Mouse (Mus musculus) layer of hippocampus, postnatal 10 days (tissue): ENCODE data around the gene Ccnd3. TPM values are rescaled to one million over a fixed set of nuclear protein-coding genes. Genes with fewer than 3 reads are reported as not detected.
"Not testable (repeated sequence)": the region's sequence is repeated elsewhere in the genome, so short reads cannot be mapped to it uniquely, and the experiment has no call there.

ENCODE experiments used
- DNase-seq, 2 experiments: peaks; one replicate each; pipeline ENCODE4 v3.0.0; 2021; ENCODE audit warnings: low spot score in 2 of 2
- total RNA-seq, 2 experiments: library from RNA; stranded (reverse); gene quantifications; 2 replicates each; pipeline ENCODE4 v1.2.3; 2021

Gene Ccnd3
- total RNA-seq, 2 experiments from 2014 or later: 34.7 to 39.6 TPM

DNA sequence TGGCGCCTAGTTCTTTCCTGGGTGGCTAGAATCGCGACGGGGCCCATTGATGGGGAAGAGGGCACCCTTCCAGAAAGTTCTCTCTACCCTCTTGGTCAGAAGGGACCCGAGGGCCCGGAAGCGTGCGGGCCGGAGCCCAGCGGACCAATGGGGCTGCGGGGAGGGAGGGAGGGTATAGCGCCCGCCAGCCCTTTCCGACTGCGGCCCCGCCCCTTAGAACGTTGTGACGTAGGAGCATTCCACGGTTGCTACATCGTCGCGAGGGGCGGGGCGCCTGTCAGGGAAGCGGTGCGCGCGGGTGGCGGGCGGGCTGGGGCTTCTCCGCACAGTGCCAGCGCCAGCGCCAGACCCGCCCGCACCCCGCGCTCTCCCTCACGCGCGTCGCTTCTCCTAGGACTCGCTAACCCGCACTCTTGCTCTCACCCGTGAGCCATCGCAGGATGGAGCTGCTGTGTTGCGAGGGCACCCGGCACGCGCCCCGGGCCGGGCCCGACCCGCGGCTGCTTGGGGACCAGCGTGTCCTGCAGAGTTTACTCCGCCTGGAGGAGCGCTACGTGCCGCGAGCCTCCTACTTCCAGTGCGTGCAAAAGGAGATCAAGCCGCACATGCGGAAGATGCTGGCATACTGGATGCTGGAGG is 88.5 kb downstream of the Ccnd3 start:
- DNase-seq: peak; percentile 90 to 93

DNA sequence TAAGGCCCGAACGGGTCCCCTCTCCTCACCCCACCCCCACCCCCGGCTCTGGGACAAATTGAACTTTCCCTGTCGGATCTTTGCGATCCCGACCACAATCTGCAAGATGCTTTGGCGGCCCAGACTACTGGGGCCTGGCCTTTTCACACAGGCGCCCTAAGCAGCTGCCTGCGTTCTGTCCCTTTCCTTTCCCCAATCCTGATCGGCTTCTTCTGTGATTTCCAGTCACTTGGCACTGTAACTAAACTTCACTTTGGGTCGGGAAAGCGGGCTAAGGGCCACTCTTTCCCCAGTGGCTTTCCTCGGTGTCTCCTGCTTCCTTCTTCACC is 89.0 kb downstream of the Ccnd3 start:
- DNase-seq: peak in 1 of 2 experiments; percentile 50

DNA sequence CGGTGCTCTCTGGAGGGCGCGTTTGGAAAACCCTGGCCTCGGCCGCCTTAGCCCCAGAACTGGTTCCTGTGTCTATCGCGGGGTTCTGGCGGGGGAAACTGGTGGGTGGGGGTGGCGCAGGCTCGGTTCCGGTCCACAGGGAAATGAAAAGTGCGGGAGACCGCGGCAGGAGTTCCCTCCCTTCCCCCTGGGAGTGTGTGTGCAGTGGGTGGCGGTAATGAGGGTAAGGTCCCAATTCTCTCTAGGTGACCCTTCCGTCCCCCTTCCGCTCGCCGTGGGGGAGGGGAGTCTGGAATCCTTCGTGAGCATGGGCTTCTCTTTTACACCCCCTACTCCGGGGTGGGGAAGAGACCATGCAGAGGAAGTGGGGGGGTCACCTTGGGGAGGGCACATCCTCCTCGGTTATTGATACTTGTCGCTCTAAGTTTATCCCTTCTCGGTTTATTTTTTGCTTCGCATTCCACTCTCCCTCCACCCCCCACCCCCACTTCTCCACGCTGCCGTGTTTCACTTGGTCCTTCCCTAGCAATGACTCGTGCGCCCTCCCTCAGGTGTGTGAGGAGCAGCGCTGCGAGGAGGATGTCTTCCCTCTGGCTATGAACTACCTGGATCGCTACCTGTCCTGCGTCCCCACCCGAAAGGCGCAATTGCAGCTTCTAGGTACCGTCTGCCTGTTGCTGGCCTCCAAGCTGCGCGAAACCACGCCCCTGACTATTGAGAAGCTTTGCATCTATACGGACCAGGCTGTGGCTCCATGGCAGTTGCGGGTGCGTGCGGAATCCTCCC is 89.5 kb downstream of the Ccnd3 start:
- no peak for DNase-seq

DNA sequence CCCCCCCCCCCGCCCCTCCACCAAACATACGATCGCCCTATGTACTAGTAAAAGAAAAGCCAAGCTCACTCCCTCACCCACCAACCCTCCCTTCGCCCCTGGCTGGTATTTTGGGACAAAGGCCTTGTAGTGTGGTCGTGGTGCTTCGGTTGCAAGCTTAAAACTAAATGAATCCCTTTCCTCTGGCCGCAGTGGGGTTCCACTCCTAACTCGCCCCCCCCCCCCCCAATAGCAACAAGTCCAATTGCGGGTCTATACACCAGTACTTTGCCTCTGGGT is 90.1 kb downstream of the Ccnd3 start:
- no peak for DNase-seq

DNA sequence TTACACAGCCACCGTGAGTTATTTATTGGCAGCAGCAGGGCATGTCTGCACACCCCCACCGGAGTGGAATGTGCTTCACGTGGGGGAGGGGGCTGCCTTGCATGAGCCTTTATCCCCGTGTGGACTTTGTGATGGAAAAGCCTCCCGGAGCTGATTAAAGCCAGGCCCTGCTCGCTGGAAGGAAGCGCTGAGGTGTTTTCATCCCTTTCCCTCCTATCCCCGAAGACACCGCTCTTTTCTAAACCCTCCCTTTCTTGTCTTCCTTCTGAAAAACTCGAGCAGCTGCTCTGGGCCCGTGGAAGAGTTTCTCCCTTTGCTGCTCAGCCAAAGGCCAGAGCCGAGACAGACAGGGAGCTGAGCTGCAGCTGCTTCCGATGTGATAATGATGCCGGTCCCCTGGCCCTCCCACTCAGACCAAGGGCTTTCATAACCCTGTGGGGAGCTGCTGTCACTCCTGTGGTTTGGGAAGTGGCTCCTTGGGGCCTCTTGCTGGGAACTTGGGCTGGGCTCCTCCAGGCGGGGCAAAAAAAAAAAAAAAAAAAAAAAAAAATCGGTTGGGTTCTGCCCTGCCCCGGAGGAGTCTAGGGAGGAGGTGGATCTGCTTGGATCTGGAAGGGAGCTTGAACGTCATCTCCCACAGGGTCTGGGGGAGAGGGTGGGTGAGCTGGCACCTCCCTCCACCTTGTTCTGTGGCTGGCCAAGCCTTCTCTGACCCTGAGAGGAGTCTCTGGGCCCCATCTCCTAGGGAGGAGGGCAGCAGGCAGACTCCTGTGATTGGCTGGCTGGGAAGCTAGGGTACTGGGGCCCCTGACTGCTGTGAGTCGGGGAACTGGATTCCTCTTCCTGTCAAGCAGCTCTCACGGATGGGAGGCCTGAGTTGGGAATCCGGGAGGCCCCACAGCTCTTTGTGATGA is 90.7 kb downstream of the Ccnd3 start:
- DNase-seq: peak in 1 of 2 experiments; percentile 41

DNA sequence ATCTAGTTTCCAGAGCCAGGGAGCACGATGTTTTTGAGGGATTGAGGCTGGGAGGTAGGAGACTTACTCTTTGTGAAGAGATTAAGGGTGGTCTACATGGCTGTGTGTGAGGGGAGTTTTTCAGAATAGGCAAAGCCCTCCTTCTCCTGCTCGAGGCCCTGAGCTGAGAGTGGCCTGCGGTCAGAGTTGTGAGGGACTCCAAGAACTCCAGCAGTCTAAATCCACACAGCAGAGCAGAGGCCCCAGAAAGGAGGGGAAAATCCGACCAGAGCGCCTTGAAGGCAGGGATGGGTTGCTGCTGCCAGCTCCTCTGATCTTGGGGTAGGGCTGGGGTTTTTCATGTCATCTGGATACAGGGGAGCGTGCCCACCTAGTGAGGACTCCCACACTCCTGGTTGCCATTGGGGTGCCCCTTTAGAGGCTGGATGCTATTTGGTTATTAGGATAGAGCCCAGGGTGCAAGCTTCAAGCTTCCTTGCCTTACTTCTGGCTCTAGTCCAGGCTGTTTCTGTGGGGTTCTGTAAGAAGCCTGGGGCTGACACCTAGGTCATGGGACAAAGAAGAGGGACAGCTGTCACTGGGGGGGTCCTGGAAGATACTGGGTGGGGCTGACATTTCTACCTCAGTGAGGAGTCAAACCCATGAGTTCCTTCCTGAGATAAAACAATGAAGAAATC is 91.4 kb downstream of the Ccnd3 start:
- no peak for DNase-seq

DNA sequence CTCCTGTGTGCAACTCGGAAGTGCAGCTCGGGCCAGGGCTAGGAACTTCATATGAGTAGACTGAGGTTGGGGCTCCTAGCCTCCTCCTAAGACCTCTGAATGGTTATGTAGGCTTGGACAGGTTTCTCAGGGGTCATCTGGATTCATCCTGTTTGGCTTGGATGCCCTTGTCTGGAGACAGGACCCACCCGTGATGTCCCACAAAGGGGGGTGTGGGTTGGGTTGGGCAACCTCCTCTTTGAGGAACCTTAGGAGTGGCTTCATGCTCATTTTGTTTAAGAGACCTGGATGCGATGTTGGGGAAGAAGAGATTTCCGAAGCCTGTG is 92.0 kb downstream of the Ccnd3 start:
- no peak for DNase-seq

DNA sequence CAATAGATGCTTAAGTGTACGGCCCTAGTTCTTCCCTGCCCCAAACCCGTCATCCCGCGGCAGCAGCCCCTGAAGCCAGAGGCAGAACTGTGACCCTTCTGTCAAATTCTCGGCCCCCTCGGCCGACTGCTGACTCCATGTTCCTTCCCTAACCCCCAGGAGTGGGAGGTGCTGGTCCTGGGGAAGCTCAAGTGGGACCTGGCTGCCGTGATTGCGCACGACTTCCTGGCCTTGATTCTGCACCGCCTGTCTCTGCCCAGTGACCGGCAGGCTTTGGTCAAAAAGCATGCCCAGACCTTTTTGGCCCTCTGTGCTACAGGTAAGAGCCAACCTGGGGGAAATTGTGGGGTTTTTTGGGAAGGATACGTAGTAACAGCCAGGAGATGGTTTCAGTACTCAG is 92.4 kb downstream of the Ccnd3 start:
- no peak for DNase-seq

DNA sequence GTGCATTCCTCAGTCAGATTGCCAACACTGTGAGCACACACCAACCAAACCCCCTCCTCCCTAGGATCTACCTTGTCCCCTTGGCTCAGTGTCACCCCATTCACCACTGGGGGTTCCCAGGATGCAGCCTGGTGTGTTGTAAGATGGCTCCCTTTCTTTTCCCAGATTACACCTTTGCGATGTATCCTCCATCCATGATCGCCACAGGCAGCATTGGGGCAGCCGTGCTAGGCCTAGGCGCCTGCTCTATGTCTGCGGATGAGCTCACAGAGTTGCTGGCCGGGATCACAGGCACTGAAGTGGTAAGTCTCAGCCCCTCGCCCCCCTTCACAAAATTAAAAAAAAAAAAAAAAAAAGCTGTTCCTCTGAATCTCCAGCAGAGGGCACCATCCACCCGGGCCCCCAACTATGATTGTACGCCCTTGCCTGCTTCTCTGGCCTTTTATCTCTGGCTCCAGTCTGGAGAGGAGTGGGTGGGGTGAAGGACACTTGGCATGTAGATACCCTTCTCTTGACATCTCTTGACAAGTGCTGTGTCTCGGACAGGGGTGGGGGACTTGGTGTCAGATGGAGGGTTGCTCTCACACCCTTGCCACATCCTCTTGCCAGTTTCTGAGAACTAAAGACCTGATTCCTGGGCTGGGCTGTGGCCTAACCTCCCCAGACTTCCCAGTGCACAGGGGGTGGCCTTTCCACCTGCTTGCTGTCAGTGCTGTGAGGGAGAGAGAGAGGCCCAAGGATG is 93.2 kb downstream of the Ccnd3 start:
- DNase-seq: peak; percentile 50 to 62

DNA sequence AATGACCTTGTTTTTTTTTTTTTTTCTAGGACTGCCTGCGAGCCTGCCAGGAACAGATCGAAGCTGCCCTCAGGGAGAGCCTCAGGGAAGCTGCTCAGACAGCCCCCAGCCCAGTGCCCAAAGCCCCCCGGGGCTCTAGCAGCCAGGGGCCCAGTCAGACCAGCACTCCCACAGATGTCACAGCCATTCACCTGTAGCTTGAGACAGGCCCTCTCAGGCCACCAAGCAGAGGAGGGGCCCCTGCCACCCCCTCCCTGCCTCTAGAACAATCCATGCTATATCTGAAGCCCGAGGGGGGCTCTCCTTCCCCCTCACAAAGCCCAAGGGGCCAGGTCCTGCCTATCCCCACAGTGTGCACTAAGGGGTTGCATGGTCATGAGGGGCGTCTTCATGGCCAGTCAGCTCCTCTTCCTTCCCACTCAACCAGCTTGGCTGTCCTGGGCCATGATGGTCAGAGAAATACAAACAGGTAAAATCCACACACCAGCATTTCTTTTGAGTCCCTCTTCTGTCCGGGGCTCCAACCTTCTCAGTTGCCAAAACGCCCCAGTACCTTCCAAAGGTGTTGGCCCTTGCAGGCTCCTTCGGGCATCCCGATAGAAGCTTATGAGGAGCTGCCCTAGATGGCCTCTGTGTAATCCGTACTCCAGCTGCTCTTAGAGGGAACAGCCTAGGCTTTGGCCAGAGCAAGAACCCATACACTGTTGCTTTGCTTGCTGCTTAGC is 93.9 kb downstream of the Ccnd3 start:
- not testable (repeated sequence) for DNase-seq

DNA sequence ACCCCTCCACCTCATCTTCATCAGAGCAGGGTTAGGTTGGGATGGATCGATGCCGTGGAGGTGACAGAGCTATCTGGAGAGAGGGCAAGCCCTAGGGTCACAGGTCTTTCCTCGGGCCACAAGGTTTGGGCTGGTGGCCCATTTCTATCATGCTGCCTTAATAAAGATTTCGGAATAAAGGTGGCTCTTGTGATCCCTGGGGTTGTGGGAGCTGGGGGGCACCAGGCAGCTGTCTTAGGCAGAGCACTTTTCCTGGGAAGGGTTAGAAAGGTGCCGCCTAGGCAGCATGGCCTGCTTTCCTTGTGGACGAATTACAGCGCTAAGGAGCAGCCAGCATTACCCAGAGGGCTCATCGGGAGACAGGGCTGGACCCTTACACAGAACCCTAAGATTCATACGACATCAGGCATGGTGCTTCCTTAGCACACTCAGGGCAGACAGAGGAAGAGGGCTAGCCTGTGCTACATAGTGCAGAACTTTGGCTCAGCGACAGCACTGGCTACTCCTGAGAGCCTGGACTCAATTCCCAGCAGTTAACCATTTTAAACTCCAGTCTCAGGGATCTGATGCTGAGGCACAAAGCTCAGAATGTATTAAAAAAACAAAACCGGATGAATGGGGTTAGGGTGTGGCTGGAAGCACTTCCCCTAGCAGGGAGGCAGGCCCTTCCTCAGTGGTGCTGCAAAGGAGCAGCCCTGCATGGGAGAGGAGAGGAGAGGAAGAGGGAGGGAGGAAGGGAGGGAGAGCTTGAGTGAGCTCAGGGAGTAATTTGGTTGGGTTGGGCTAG is 94.9 kb downstream of the Ccnd3 start:
- DNase-seq: no peak

DNA sequence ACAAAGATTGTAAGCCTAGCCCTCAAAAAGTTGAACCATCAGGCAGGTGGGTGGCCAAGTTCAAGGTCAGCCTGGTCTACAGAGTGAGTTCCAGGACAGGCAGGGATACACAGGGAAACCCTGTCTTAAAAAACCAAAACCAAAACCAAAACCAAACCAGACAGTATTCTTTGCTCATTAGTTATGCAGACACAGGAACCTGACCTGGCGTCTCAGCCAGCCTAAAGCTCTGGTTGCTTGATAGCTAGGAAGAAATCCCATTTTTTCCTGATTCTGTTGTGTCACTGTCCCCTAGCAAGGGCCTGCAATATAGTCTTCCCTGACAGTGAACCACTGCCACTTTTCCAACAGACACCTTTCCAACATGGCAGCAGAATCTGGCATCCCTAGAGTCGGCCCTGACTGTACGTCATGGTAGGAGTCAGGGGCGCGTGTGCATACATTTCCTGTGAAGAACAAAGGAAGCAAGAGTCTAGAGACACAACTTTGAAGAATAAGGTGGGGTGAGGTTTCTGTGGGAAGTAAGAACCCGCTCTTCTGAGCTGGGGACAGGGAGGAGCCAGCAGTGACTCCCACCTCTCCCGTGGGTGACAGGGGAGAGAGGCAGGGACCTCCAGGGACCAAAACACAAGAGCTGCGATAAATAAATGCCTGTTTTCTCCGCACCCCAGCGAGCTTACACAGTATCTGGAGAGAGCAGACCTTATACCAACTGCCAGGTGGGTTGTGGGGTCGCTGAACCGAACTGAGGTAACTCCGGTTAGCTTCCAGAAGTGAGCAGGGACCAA is 95.9 kb downstream of the Ccnd3 start:
- no peak for DNase-seq

DNA sequence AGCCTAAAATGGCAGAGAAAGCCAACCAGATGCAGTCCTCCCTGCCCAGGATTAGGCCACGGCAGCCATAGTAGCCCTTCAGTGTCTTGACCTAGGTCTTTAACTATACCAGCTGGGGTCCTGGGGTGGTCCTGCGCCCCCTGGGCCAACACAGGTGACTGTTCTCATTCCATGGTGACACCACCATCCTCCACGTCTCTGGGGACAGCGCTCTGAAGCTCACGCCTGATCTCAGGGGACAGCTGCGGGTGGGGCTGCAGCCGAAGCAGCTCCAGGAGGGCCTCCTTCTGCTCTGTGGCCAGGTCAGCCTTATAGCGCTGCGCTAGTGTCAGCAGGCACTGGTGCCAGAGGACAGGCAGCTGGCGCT is 96.5 kb downstream of the Ccnd3 start:
- no peak for DNase-seq

DNA sequence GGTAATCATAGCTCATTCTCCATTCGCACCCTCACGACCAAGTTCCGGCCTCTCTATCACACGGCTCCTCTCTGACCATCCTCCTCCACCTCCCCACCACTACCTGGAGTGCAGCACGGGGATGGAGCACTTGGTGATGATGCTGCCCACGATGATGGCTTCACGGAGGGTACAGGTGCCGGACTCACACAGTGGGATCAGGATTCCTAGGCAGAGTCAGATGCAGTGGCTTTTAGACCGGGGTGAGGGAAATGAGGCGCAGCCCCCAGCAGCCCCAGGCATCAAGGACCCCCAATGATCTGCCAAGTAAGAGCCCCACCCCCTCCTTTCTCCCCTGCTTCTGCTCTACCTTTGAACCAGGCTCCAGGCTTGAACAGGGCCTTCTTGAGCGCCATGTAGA is 97.4 kb downstream of the Ccnd3 start:
- no peak for DNase-seq

DNA sequence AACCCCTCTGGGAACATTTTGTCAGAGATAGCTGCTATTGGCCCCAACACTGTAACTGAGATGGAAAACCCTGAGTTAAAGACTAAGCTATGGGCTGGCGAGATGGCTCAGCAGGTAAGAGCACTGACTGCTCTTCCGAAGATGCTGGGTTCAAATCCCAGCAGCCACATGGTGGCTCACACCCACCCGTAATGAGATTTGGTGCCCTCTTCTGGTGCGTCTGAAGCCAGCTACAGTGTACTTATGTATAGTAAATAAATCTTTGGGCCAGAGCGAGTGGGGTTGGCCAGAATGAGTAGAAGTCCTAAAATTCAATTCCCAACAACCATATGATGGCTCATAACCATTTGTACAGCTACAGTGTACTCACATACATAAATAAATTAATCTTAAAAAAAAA is 101.4 kb downstream of the Ccnd3 start:
- no peak for DNase-seq

DNA sequence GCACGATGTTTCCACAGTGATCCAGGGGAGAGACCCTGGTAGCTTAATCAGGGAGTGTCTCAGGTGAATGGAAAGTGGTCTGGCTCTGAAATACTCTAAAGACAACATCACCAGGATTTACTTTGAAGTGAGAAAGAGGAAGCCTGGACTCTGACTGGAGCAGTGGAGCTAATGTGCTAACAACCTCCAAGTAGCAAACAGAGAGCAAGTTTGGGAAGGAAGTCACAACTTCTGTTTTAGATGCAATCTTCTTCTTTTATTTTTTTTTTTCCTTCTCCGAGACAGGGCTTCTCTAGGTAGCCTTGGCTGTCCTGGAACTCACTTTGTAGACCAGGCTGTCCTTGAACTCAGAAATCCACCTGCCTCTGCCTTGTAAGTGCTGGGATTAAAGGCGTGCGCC is 104.3 kb downstream of the Ccnd3 start:
- DNase-seq: no peak

DNA sequence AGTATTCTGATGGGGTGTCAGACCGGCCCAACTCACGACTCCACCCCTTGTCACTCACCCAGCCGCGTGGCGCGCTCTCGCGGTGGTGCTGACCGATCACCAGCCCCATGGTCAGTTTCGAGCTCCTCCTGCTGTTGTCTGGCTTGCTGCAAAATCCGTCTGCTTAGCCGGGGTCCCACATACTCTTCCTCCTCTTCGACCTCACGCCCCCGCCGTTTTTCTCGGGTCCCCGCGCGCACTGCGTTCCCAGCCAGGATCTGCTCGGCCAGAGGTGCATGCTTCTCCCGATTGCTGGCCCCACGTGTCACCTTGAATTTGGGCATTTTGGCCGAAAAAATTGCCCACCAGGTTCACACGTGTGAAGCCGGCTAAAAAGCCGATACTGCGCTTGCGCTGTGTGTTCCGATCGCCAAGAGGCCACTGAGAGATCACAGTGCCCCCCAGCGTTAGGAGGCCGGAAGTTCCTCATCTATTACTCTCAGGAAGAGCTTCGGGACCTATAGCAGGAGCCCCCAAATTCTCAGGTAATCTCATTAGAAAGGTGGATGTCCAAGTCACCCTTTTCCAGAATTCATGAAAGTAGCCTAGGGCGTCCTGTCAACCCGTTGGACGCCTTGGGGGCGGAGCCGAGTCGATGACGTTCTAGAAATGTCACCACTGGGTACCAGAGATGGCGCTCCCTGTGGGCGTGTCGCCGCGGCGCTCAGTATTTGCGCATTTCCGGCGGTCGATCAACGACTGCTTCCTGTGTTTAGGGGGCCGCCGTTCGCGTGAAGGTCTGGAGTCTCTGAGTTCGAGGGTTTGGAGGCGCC is 106.2 kb downstream of the Ccnd3 start, which contains the start of the genes Bysl, Med20 and Gm20517:
Bysl (minus strand) TSS at position 644 of the 812 bp plus-strand sequence.
Med20 (plus strand) TSS at position 734 of the 812 bp plus-strand sequence.
Gm20517 (plus strand) TSS at position 741 of the 812 bp plus-strand sequence.
- peak; percentile 97 for DNase-seq

DNA sequence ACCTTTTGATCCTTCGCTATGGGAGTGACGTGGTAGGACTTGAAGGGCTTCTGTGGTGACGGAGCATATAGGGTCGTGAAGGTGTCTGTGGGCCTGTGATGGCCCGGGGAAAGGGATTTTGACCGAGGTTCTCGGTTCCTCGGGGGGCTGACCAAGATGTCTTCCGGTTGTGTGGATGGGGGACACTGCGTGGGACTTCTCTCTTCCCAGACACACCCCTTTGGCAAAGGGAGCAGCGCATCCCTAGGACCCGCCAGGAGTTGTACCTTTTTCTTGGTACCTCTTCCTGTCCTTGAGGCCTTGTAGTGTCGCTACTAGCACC is 106.8 kb downstream of the Ccnd3 start:
- DNase-seq: no peak
